Mouse (Mus musculus) brain, embryonic 14.5 days (tissue): ENCODE results near the gene Gadd45gip1. TPM values are rescaled to one million over a fixed set of nuclear protein-coding genes. Genes with fewer than 3 reads are reported as not detected.

Experiments
- DNase-seq: peaks from one replicate; pipeline ENCODE4 v3.0.0-alpha.2; 2011; ENCODE audit warnings: low read depth
- CTCF ChIP-seq: fragments of 200-500 bp; IDR thresholded peaks from 2 replicates; pipeline ENCODE4 v1.5.1; 2012; ENCODE audit warnings: inconsistent platforms, mild to moderate bottlenecking, moderate library complexity, borderline replicate concordance; ENCODE audit not compliant: insufficient read depth, insufficient read length; ENCODE audit errors: extremely low read depth
- POLR2A ChIP-seq: fragments of 200-500 bp; IDR thresholded peaks from 2 replicates; pipeline ENCODE4 v1.6.1; 2012; ENCODE audit warnings: mild to moderate bottlenecking, inconsistent platforms, borderline replicate concordance; ENCODE audit not compliant: poor library complexity, insufficient read depth, insufficient read length, severe bottlenecking; ENCODE audit errors: extremely low read depth
- polyA plus RNA-seq: library from polyadenylated mRNA; depleted of rRNA; stranded (reverse); fragments of >200 nt; gene quantifications from 2 replicates; pipeline ENCODE4 v1.2.3, GENCODE M21; 2012

The Gadd45gip1 gene
- polyA plus RNA-seq, 1 experiment = 30.1 TPM

DNA sequence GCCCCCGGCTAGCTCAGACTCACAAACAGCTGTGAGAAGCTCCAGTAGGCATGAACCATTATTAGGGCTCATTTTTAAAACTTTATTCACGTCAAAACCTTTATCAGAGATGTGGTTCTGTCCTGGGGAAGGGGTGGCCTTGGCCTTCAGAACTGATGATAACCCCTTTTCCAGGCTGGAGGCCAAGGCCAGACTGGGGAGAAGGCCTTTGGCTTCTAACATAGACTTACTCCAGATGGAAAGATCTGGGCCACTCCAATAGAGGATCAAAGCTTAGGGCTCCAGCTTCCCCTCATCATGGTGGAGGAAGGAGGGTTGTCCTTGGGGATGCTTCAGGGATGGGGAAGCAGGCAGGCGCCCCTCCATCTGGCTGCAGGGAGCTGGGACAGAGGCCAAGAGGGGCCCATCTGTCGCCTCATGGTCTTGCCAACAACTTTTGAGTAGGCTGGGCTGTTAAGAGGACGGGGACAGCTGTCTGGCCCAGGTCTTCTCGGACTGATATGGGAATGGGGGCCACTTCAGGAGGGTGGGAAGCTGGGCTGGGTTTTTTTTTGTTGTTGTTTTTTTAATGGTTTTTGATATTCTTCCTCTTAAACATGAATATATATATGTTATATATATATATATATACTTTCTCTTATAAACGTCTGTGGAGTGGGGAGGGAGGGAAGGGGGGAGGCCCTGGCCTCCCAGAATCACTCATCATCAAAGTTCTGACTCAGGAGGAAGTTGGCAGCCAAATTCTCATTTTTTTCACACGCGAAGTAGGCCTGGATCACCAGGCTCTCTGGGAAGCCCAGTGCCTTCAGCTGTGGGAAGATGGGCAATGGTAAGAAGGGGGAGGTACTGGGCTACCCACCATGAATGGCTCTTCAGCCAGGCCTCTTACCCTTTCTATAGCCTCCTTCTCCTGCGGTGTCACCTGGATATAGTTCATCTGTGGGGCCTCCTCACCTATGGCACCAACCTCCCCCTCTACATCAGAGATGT, 3.8 kb downstream of the Gadd45gip1 start:
- peak; percentile 94 for DNase-seq
- TF ChIP-seq POLR2A (no peak), CTCF (no peak)

- TF ChIP-seq CTCF (no peak), POLR2A (no peak)
These were observed 6.0 kb downstream of the Gadd45gip1 start for GRCm38 (mm10) chr8:84837149-84837911.

GRCm38 (mm10) chr8:84837912-84838470, 6.7 kb downstream of the Gadd45gip1 start:
- TF ChIP-seq CTCF = no peak
- no peak for TF ChIP-seq POLR2A
- no peak for DNase-seq

More at GRCm38 (mm10) chr8:84837149-84837911, 6.0 kb downstream of the Gadd45gip1 start:
- DNase-seq = no peak

DNA sequence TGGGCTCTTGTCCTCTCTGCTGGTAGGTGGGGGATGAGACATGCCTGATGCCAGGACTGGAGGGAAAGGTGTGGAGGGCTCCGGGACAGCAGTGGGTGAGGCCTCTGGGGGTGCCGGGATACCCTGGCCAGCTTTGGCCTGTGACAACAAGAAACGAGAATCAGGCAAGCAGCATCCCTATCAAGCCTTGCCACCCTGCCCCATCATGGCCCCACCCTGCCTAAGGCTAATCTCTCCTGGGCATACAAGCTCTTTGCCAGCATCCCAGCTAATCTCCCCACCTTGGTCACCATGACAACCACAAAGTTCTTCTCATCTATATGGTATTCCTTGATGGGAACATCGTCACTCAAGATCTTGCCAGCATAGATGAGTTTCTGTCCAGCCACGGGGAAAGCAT, 7.2 kb downstream of the Gadd45gip1 start:
- DNase-seq = no peak
- TF ChIP-seq POLR2A = no peak
- TF ChIP-seq CTCF = no peak

DNA sequence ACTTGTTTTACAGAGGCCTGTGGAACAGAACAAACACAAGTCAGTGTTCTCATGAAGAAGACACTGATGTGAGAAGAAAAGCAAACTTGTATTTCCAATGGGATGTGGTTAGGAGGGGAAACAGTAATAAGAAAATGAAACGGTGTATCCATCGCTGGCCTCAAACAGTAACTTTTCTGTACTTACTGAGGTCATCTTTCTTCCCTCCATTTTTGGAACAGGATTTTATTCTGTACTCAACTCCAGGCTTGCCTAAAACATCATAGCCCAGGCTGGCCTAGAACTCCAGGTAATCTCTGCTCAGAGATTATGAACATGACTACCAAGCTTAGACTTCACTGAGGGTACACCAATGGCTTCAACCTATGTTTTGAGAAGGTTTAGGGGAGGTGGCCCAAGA, 8.1 kb downstream of the Gadd45gip1 start:
- no peak for DNase-seq
- TF ChIP-seq POLR2A (no peak), CTCF (no peak)

GRCm38 (mm10) chr8:84839875-84840247, 8.5 kb downstream of the Gadd45gip1 start:
- TF ChIP-seq POLR2A (no peak), CTCF (no peak)
- no peak for DNase-seq

- DNase-seq = peak; percentile 99
- no peak for TF ChIP-seq CTCF
- TF ChIP-seq POLR2A = peak; percentile 87
These were observed 9.1 kb downstream of the Gadd45gip1 start, which contains the start of gene Rad23a for GRCm38 (mm10) chr8:84840248-84840999. TSS of gene Rad23a (minus strand) at chr8:84840665.

- TF ChIP-seq CTCF = no peak
- TF ChIP-seq POLR2A = no peak
- no peak for DNase-seq
These were observed 10.2 kb downstream of the Gadd45gip1 start for GRCm38 (mm10) chr8:84841514-84841913.

DNA sequence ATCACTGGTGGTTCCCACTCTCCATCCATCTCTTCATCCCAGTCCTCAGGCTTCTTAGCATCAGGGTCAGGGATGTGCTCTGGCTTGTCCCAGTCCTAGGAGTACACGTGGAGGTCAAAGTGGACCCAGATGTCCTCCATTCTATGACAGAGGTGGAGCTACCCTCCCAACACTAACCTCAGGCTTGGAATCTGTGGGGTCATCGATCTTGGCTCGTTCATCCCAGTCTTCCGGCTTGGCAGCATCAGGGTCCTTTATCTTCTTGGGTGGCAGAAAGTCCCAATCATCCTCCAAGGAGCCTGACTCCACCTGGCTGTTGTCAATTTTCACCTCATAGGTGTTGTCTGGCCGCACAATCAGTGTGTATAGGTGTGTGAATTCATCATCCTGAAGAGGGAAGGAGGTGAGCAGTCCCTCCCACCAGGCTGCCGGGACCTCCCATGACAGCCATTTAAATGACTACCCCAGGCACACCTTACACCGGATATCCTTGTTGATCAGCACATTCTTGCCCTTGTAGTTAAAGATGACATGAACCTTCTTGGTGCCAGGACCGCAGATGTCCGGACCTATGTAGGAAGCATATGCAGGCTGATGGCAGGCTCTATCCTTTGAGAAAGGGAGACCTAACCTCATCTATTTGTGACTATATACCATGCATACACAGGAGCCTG, 13.2 kb downstream of the Gadd45gip1 start:
- no peak for TF ChIP-seq POLR2A
- no peak for TF ChIP-seq CTCF
- no peak for DNase-seq

- peak; percentile 64 for DNase-seq
- TF ChIP-seq POLR2A (no peak), CTCF (peak; percentile 57)
These were observed 14.2 kb downstream of the Gadd45gip1 start for GRCm38 (mm10) chr8:84845355-84846093.
